Comparison of ENCODE assay signal across 26 mouse cellular contexts in genomic region chr4:103667438-103667837, GRCm38 (mm10). TPM values are rescaled to one million over a fixed set of nuclear protein-coding genes. Genes with fewer than 3 reads are reported as not detected.
DNase-seq lines count a peak whose midpoint lies in the region; ATAC-seq lines count a peak whose summit lies in the region.
"Had no signal": no experiment of that assay in that cellular context is flagged by ENCODE, and none has a peak within 500 bp of the region (broad histone marks: within the 10 kb centered on the region; RNA-seq: fewer than 3 reads in every experiment).

No protein-coding gene starts in this region.

- H3K4me3 ChIP-seq in limb, embryonic 10.5 days, result no peak overlapping the region
- H3K4me3 ChIP-seq: embryonic facial prominence, embryonic 10.5 days; embryonic facial prominence, embryonic 12.5 days; forebrain, embryonic 12.5 days had no signal

- H3K4me1 ChIP-seq in limb, embryonic 10.5 days, result peaks cover 6% of the 10 kb centered on the region; the same call in 1 of the 2 replicates
- H3K4me1 ChIP-seq: embryonic facial prominence, embryonic 10.5 days; embryonic facial prominence, embryonic 12.5 days; forebrain, embryonic 12.5 days had no signal

- no peak overlapping the region for H3K27ac ChIP-seq in limb, embryonic 10.5 days
- H3K27ac ChIP-seq: embryonic facial prominence, embryonic 10.5 days; embryonic facial prominence, embryonic 12.5 days; forebrain, embryonic 12.5 days had no signal

- H3K27me3 ChIP-seq in limb, embryonic 10.5 days (ENCODE audit: low read depth, poor library complexity, severe bottlenecking), result no peaks in the 10 kb centered on the region
- H3K27me3 ChIP-seq: CH12.LX; embryonic facial prominence, embryonic 12.5 days; forebrain, embryonic 12.5 days; Patski had no signal

- no peaks in the 10 kb centered on the region for H3K36me3 ChIP-seq in limb, embryonic 10.5 days
- H3K36me3 ChIP-seq: embryonic facial prominence, embryonic 10.5 days; embryonic facial prominence, embryonic 12.5 days; forebrain, embryonic 12.5 days; G1E had no signal

- DNase-seq in embryo, embryonic 10 days (ENCODE audit: low spot score), result peak; percentile 16
- no peak for DNase-seq in embryo, embryonic 9.5 days (ENCODE audit: extremely low spot score)
- peak; percentile 54 for DNase-seq in forelimb bud, embryonic 11.5 days (ENCODE audit: low read depth, low spot score)
- peak; percentile 44 for DNase-seq in limb, embryonic 10.5 days (ENCODE audit: low spot score)
- no peak for DNase-seq in kidney, postnatal 36 days
- DNase-seq: adrenal gland, adult 8-10 months; adrenal gland, postnatal 14 days; adrenal gland, postnatal 36 days; B cell, adult 2 months; cerebellum, adult 11-12 months; cerebellum, adult 2 months; cerebellum, adult 9-10 months; cerebellum, postnatal 10 days; cerebellum, postnatal 25 days; embryo, embryonic 11 days had no signal

- no peaks in the 10 kb centered on the region for H3K9me3 ChIP-seq in limb, embryonic 10.5 days (replicated peaks)
- H3K9me3 ChIP-seq: embryonic facial prominence, embryonic 10.5 days; embryonic facial prominence, embryonic 12.5 days; forebrain, embryonic 12.5 days had no signal

- 40% methylated on average over 4 of the region's 4 CpGs for WGBS in limb, embryonic 10.5 days

- no peak for ATAC-seq in monocyte, adult 5-6 weeks (replicated peaks; ENCODE audit: insufficient number of reproducible peaks, low FRiP score, low TSS enrichment, poor library complexity, severe bottlenecking)
- ATAC-seq: activated CD4-positive, CD25-positive, alpha-beta regulatory T cell, adult 4 months; CD4-positive, CD25-positive, alpha-beta regulatory T cell, adult 4 months; forebrain, embryonic 14.5 days; forebrain, embryonic 16.5 days; Patski had no signal

RNA-seq across cellular contexts. Expression of gene Dab1, which starts 48.3 kb away (rescaled TPM):
- 6.3 and 9.8 TPM in 2 replicates for polyA plus RNA-seq in limb, embryonic 10.5 days (2016; fragmentation: Nextera tagmentation; extraction: Ambion mirVana)
- total RNA-seq in monocyte, adult 5-6 weeks (2017), result not detected in 3 replicates
- total RNA-seq: CH12.LX had no signal
- polyA plus RNA-seq: G1E had no signal

Comparison
In these comparisons a context has a peak if more than half of its experiments do, and no peak if none do; other contexts are left out.
1. DNase-seq: peak in embryo, embryonic 10 days (single experiment), forelimb bud, embryonic 11.5 days (single experiment) and limb, embryonic 10.5 days (single experiment); none in embryo, embryonic 9.5 days (single experiment) and kidney, postnatal 36 days (0 of 2).